Mouse (Mus musculus): ENCODE measurements around the gene Man1c1. TPM values are rescaled to one million over a fixed set of nuclear protein-coding genes. Genes with fewer than 3 reads are reported as not detected.

Man1c1 gene
- polyA plus RNA-seq, 1 experiment from 2014 or later: 7.2 TPM

DNA sequence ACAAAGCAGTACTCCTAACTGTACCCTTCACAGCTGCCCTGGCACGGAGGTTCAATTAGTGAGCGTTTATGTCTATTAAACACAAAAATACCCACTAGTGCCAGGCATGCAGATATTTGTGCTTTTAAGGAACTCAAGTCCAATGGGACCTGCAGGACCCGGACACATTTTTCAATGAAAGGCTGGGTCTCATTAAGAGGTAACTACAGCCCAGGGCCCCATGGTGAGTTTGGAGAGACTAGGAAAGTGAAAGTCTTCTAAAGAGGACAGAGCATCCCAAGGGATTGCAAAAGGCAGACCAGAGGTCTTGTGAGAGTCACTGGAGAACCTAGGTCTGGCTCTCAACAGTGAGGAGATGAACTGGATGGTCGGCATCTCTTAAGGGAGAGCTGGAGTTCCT, 170.7 kb downstream of the Man1c1 start:
- Histone ChIP-seq H3K27me3 (ENCODE audit: control insufficient read depth, insufficient read depth, low read length) (no peaks in the 10 kb centered on the region), H3K9me3 (ENCODE audit: control insufficient read depth, low read length) (no peaks in the 10 kb centered on the region), H3K9ac (peak overlapping the region; percentile 85), H3K36me3 (replicated peaks; ENCODE audit: control insufficient read depth, insufficient read depth) (peaks cover 43% of the 10 kb centered on the region), H3K4me2 (replicated peaks) (peak overlapping the region; percentile 93), H3K27ac (no peak overlapping the region), H3K4me3 (replicated peaks; ENCODE audit: low read length) (peak overlapping the region; percentile 98), H3K4me1 (replicated peaks; ENCODE audit: control insufficient read depth, insufficient read depth, low read length) (peaks cover 16% of the 10 kb centered on the region)
- DNase-seq (ENCODE audit: low spot score) (no peak), ATAC-seq (ENCODE audit: low FRiP score) (no peak)
- WGBS: 87% methylated on average over 4 of the region's 4 CpGs

- H3K27me3 ChIP-seq (ENCODE audit: control insufficient read depth, insufficient read depth, low read length): no peaks in the 10 kb centered on the region
- WGBS: 91% methylated on average over 4 of the region's 4 CpGs
- ATAC-seq (ENCODE audit: low FRiP score) (no peak), DNase-seq (ENCODE audit: low spot score) (no peak)
- peaks cover 48% of the 10 kb centered on the region for H3K36me3 ChIP-seq (replicated peaks; ENCODE audit: control insufficient read depth, insufficient read depth)
- no peaks in the 10 kb centered on the region for H3K9me3 ChIP-seq (ENCODE audit: control insufficient read depth, low read length)
- H3K4me2 ChIP-seq (replicated peaks): no peak overlapping the region
- H3K27ac ChIP-seq: no peak overlapping the region
- no peak overlapping the region for H3K9ac ChIP-seq
- H3K4me3 ChIP-seq (replicated peaks; ENCODE audit: low read length): no peak overlapping the region
- H3K4me1 ChIP-seq (replicated peaks; ENCODE audit: control insufficient read depth, insufficient read depth, low read length): peaks cover 16% of the 10 kb centered on the region
Measured at GRCm38 (mm10) chr4:134532928-134533327, 171.2 kb downstream of the Man1c1 start.

GRCm38 (mm10) chr4:134526220-134526619, 177.9 kb downstream of the Man1c1 start:
- Histone ChIP-seq H3K27ac (no peak overlapping the region), H3K27me3 (ENCODE audit: control insufficient read depth, insufficient read depth, low read length) (no peaks in the 10 kb centered on the region), H3K36me3 (replicated peaks; ENCODE audit: control insufficient read depth, insufficient read depth) (peaks cover 66% of the 10 kb centered on the region), H3K4me1 (replicated peaks; ENCODE audit: control insufficient read depth, insufficient read depth, low read length) (no peaks in the 10 kb centered on the region), H3K4me2 (replicated peaks) (no peak overlapping the region), H3K9me3 (ENCODE audit: control insufficient read depth, low read length) (no peaks in the 10 kb centered on the region), H3K9ac (no peak overlapping the region), H3K4me3 (replicated peaks; ENCODE audit: low read length) (no peak overlapping the region)
- DNase-seq (ENCODE audit: low spot score): no peak
- ATAC-seq (ENCODE audit: low FRiP score): no peak
- 84% methylated on average over 5 of the region's 5 CpGs for WGBS

DNA sequence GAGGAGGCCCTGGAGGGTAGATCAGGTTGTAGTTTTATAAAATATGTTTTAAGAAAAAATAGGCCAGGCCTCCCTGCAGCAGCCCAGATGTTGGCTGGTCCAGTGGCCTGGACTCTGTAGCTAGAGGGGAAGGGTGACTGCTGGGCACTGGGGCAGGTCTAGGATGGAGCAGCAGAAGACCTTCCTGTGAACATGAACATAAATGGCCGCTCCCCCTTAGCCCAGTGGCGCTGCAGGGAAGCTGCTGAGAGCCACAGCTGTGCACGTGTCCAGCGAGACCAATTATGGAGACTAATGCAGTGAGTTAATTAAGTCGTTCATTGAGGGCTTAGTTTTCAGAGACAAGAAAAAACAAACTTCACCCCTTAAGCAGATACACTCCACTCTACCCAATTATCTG, 178.3 kb downstream of the Man1c1 start:
- H3K4me1 ChIP-seq (replicated peaks; ENCODE audit: control insufficient read depth, insufficient read depth, low read length): no peaks in the 10 kb centered on the region
- no peak overlapping the region for H3K4me2 ChIP-seq (replicated peaks)
- H3K9me3 ChIP-seq (ENCODE audit: control insufficient read depth, low read length): no peaks in the 10 kb centered on the region
- DNase-seq (ENCODE audit: low spot score) (no peak), ATAC-seq (ENCODE audit: low FRiP score) (no peak)
- no peak overlapping the region for H3K27ac ChIP-seq
- H3K36me3 ChIP-seq (replicated peaks; ENCODE audit: control insufficient read depth, insufficient read depth): peaks cover 62% of the 10 kb centered on the region
- no peak overlapping the region for H3K9ac ChIP-seq
- H3K27me3 ChIP-seq (ENCODE audit: control insufficient read depth, insufficient read depth, low read length): no peaks in the 10 kb centered on the region
- WGBS: 64% methylated on average over 5 of the region's 5 CpGs
- H3K4me3 ChIP-seq (replicated peaks; ENCODE audit: low read length): no peak overlapping the region

DNA sequence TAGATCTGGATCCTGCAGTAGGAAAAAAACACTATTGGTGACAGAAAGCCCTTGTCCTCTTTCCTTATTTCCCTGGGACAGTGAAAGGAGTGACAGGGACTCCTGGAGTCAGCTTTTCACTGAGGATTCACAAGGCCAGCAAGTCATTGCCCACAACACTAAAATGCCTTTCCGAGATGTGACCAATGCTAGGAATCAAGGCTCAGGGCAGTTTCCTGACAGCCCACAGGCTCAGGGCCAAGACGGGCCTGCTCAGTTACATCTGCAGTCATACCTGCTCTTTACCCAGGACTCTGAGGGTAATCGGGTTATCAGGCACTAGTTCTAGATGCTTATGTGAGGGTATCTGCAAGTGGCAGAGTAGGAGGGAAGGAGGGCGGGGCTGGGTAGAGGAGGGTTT, 180.6 kb downstream of the Man1c1 start:
- DNase-seq (ENCODE audit: low spot score) (no peak), ATAC-seq (ENCODE audit: low FRiP score) (no peak)
- Histone ChIP-seq H3K9me3 (ENCODE audit: control insufficient read depth, low read length) (no peaks in the 10 kb centered on the region), H3K27me3 (ENCODE audit: control insufficient read depth, insufficient read depth, low read length) (no peaks in the 10 kb centered on the region), H3K4me3 (replicated peaks; ENCODE audit: low read length) (no peak overlapping the region), H3K9ac (no peak overlapping the region), H3K36me3 (replicated peaks; ENCODE audit: control insufficient read depth, insufficient read depth) (peaks cover 38% of the 10 kb centered on the region), H3K4me1 (replicated peaks; ENCODE audit: control insufficient read depth, insufficient read depth, low read length) (no peaks in the 10 kb centered on the region), H3K27ac (no peak overlapping the region), H3K4me2 (replicated peaks) (no peak overlapping the region)
- 93% methylated on average over 4 of the region's 4 CpGs for WGBS

DNA sequence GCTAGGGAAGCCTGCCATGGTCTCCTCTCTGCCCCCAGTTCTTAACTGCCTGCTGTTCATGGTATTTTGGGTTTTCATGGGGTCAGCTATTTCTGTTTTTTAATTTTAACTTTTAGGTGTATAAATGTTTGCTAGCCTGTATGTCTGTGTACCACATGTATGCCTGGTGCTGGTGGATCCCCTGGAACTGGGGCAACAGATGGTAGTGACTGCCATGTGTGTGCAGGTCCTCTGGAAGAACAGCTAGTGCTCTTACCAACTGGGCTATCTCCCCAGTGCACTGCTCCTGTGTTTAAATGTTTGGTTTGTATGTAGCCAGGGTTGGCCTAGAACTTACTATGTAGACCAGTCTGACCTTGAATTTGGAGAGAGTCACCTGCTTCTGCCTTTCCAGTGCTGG, 184.8 kb downstream of the Man1c1 start:
- no peaks in the 10 kb centered on the region for H3K9me3 ChIP-seq (ENCODE audit: control insufficient read depth, low read length)
- no peaks in the 10 kb centered on the region for H3K4me1 ChIP-seq (replicated peaks; ENCODE audit: control insufficient read depth, insufficient read depth, low read length)
- H3K9ac ChIP-seq: no peak overlapping the region
- no peaks in the 10 kb centered on the region for H3K27me3 ChIP-seq (ENCODE audit: control insufficient read depth, insufficient read depth, low read length)
- H3K4me2 ChIP-seq (replicated peaks): no peak overlapping the region
- DNase-seq (ENCODE audit: low spot score) (no peak), ATAC-seq (ENCODE audit: low FRiP score) (no peak)
- no peak overlapping the region for H3K4me3 ChIP-seq (replicated peaks; ENCODE audit: low read length)
- no peak overlapping the region for H3K27ac ChIP-seq
- no peaks in the 10 kb centered on the region for H3K36me3 ChIP-seq (replicated peaks; ENCODE audit: control insufficient read depth, insufficient read depth)

DNA sequence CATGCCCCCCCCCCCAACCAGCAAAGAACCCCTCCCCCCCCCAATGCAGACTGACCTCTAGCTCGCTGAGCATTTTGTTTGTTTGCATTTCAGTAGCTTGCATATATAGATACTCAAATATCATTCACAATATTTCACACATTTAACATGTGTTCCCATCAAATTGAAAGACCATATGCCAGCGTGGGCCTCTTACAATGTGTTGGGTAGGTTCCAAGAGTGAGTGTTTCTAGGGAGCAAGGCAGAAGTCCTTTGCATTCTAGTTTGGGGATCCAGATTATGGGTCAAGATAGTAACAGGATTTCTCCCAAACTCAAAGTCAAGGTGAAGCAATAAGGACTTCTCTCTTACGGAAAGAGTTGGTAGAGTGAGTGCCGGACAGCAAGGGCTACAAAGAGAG, 185.5 kb downstream of the Man1c1 start:
- DNase-seq (ENCODE audit: low spot score) (no peak), ATAC-seq (ENCODE audit: low FRiP score) (no peak)
- Histone ChIP-seq H3K9me3 (ENCODE audit: control insufficient read depth, low read length) (no peaks in the 10 kb centered on the region), H3K4me3 (replicated peaks; ENCODE audit: low read length) (no peak overlapping the region), H3K4me2 (replicated peaks) (no peak overlapping the region), H3K27ac (no peak overlapping the region), H3K4me1 (replicated peaks; ENCODE audit: control insufficient read depth, insufficient read depth, low read length) (no peaks in the 10 kb centered on the region), H3K36me3 (replicated peaks; ENCODE audit: control insufficient read depth, insufficient read depth) (no peaks in the 10 kb centered on the region), H3K9ac (no peak overlapping the region), H3K27me3 (ENCODE audit: control insufficient read depth, insufficient read depth, low read length) (no peaks in the 10 kb centered on the region)
- WGBS: 91% methylated on average over 4 of the region's 4 CpGs

DNA sequence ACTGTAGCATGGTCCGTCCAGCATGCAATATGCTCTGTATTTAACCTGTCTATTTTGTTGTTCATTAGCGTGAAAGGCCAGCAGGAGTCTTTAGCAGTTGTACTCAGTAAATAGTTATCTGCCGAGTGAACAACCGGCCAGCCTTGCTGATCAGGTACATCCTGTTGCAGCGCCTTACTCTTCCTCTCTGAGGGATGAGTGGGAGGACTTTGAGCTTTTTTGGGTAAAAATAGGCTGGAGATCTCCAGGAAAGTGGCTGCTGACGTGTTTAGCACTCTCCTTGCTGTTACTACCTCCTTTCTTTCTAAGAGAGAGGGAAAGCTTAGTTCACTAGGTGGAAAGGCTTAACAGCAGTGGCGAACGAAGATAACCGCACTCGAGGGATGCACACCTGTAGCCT, 186.4 kb downstream of the Man1c1 start:
- Histone ChIP-seq H3K4me1 (replicated peaks; ENCODE audit: control insufficient read depth, insufficient read depth, low read length) (no peaks in the 10 kb centered on the region), H3K36me3 (replicated peaks; ENCODE audit: control insufficient read depth, insufficient read depth) (no peaks in the 10 kb centered on the region), H3K4me3 (replicated peaks; ENCODE audit: low read length) (no peak overlapping the region), H3K4me2 (replicated peaks) (no peak overlapping the region), H3K27ac (no peak overlapping the region), H3K9me3 (ENCODE audit: control insufficient read depth, low read length) (no peaks in the 10 kb centered on the region), H3K9ac (no peak overlapping the region), H3K27me3 (ENCODE audit: control insufficient read depth, insufficient read depth, low read length) (no peaks in the 10 kb centered on the region)
- 90% methylated on average over 10 of the region's 10 CpGs for WGBS
- ATAC-seq (ENCODE audit: low FRiP score) (no peak), DNase-seq (ENCODE audit: low spot score) (no peak)

- H3K27ac ChIP-seq: no peak overlapping the region
Measured at GRCm38 (mm10) chr4:134516981-134517380, 187.1 kb downstream of the Man1c1 start.

GRCm38 (mm10) chr4:134515614-134516013, 188.5 kb downstream of the Man1c1 start:
- WGBS: 87% methylated on average over 7 of the region's 7 CpGs
- no peak overlapping the region for H3K4me3 ChIP-seq (replicated peaks; ENCODE audit: low read length)
- no peaks in the 10 kb centered on the region for H3K36me3 ChIP-seq (replicated peaks; ENCODE audit: control insufficient read depth, insufficient read depth)
- H3K9me3 ChIP-seq (ENCODE audit: control insufficient read depth, low read length): no peaks in the 10 kb centered on the region
- DNase-seq (ENCODE audit: low spot score): no peak
- no peaks in the 10 kb centered on the region; the same call in 1 of the 2 replicates for H3K4me1 ChIP-seq (replicated peaks; ENCODE audit: control insufficient read depth, insufficient read depth, low read length)
- H3K4me2 ChIP-seq (replicated peaks): no peak overlapping the region
- ATAC-seq (ENCODE audit: low FRiP score): no peak
- no peaks in the 10 kb centered on the region for H3K27me3 ChIP-seq (ENCODE audit: control insufficient read depth, insufficient read depth, low read length)
- no peak overlapping the region for H3K27ac ChIP-seq
- no peak overlapping the region for H3K9ac ChIP-seq

More at GRCm38 (mm10) chr4:134516981-134517380, 187.1 kb downstream of the Man1c1 start:
- DNase-seq (ENCODE audit: low spot score) (no peak), ATAC-seq (ENCODE audit: low FRiP score) (no peak)
- Histone ChIP-seq H3K4me3 (replicated peaks; ENCODE audit: low read length) (no peak overlapping the region), H3K4me2 (replicated peaks) (no peak overlapping the region), H3K36me3 (replicated peaks; ENCODE audit: control insufficient read depth, insufficient read depth) (no peaks in the 10 kb centered on the region), H3K27me3 (ENCODE audit: control insufficient read depth, insufficient read depth, low read length) (no peaks in the 10 kb centered on the region), H3K9ac (no peak overlapping the region), H3K9me3 (ENCODE audit: control insufficient read depth, low read length) (no peaks in the 10 kb centered on the region), H3K4me1 (replicated peaks; ENCODE audit: control insufficient read depth, insufficient read depth, low read length) (no peaks in the 10 kb centered on the region)
- WGBS: 82% methylated on average over 8 of the region's 8 CpGs
